Mouse (Mus musculus) brain, adult 2 months (tissue): ENCODE data around the gene Hsbp1.
"Not testable (repeated sequence)": the region's sequence is repeated elsewhere in the genome, so short reads cannot be mapped to it uniquely, and the experiment has no call there.

Experiments
- DNase-seq: peaks from one replicate; pipeline ENCODE4 v3.0.0; 2011; ENCODE audit warnings: low read depth, low spot score

The Hsbp1 gene

DNA sequence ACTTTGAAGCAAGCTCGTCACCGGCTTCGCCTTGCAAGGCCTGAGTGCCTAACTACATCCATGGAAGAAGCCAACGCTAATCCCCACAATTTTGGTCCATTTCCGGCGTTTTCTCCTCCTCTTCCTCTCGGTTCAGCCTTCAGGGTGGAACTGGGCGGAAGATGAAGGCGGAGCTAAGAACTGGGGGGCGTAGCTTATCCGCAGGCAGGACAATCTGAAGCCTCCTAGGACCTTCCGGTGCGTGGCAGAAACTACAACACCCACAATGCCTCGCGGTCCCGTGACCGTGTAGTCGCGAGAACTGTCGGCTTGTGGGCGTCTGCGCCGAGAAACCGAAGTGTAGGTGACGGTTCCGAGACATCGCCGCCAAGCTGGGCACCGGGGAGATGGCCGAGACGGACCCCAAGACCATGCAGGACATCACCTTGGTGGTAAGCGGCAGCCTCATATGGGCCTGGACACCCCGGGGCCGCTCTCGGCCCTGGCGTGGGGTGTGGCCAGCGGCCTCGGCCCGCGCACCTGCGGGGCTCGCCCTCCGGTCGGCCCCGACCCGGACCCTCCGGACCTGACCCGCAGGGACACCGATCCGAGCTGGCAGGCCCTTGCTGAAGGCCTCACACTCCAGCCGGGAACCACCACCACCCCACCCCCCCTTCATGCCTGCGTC is at the start of gene Hsbp1:
Gene Hsbp1, plus strand, starts transcription at position 299 of the 667 bp plus-strand sequence.
- peak; percentile 99 for DNase-seq

DNA sequence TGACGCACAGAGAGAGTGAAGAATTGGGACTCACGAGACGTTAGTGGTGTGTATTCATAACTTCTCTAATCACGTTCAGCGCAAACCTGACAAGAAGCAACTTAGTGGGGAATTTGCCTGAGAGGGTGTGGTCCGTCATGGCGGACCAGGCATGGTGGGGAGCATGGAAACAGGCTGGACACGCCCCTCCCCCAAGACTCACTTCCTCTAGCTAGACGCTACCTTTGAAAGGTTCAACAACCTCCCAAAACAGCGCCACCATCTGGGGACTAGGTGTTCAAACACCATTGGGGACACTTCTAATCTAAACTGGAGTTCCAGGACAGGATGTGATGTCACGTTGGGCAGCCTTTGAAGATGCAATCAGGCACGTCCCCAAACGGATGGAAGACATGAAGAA is 48.8 kb upstream of the Hsbp1 start:
- no peak for DNase-seq

DNA sequence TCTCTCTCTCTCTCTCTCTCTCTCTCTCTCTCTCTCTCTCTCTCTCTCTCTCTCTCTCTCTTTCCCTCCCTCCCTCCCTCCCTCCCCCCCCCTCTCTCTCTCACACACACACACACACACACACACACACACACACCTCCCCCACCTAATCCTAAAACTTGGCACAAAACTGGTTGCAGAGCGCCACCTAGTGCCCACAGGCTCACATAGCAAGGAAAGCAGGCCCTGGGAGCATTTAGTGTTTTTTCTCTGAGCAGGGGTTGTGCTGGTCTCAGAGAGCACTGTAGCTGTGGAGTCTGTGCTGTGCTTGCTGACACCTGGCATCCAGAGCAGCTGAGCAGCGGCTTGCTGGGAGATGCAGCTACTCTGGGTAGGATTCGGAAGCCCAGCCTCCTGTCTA is 46.5 kb upstream of the Hsbp1 start:
- DNase-seq: peak; percentile 62

DNA sequence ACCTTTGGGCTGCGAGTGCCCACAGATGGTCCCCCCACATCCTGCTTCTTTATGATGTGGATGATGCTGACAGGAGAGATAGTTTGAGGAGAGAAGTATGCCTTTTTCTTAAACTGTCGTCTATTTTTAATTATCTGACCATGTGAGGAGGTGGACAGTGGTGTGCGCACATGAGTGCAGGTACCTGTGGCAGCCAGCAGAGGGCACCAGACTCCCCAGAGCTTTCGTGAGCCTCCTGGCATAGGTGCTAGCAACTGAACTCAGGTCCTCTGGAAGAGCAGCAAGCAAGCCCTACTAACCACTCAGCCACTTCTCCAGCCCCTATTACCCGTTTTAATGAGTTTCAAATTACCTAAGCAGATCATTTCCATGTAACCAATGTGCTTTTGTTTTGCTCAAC is 44.0 kb upstream of the Hsbp1 start:
- DNase-seq: no peak

DNA sequence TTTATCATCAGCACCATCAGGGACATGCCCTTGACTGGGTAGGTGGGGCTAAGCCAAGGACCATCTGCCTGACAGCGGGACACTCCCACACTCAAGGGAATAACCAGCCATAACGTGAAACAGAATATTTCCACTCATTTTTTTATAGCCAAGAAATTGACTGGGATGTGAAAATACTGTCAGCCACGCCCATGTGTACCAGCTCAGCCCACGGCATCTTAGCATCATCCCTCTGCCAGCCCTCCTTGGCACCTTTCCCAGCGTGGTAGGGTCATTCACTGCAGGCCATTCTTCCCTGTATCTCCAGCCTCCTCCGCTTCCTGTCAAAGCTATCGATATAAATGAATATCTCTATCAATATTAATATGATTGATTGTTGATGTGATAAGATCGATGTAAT is 40.1 kb upstream of the Hsbp1 start:
- peak; percentile 23 for DNase-seq

DNA sequence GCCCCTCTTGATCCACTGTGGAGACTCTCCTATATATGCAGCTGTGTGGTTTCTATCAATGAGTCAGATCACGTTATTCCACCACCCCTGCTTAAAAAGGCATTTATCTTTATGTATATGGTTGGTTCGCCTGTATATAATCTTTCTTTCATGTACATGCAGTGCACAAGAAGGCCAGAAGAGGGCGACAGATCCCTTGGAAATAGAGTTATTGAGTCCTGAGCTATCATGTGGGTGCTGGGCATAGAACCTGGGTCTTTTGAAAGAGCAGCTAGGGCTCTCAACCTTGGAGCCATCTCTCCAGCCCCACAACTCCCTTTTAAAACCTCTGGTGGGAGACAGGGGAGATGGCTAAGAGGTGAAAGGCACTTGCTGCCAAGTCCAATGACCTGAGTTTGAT is 32.9 kb upstream of the Hsbp1 start:
- peak; percentile 9 for DNase-seq

DNA sequence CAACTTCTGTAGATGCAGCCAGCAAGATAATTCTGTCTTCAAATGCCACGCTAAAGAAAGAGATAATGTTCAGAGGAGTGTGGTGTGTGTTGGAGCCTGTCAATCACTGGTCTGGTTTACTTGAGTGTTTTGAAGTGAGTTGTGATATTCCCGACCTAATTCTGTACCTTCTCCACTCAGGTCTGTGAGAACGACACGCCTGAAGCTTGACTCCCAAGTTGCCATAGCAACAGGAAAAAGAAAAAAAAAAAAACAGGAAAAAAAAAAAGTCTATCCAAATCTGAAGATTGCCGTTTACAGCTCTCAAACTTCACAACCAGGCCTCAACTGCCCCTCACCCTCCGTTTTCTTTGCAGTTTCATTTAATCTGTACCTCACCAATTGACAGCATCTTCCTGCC is 21.1 kb upstream of the Hsbp1 start:
- peak; percentile 28 for DNase-seq

DNA sequence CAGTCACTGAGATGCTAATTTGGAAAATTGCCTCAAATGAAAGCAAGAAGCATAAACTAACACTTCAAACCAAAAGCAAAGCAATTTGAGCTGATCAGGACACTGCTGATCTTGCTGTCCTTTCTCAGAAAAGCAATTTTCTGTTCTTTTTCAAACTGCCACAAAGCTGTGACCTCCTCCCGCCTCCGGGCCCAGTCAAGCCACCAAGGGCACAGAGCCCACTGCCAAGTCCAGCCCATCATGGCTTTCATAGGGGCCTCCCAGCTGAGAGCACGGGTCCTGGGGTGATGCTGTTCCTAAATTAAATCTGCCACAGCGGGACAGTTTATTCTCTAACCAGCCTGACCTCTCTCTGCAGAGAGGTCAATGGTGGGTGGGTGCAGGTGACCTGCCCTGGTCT is 4.7 kb upstream of the Hsbp1 start:
- DNase-seq: peak; percentile 13

DNA sequence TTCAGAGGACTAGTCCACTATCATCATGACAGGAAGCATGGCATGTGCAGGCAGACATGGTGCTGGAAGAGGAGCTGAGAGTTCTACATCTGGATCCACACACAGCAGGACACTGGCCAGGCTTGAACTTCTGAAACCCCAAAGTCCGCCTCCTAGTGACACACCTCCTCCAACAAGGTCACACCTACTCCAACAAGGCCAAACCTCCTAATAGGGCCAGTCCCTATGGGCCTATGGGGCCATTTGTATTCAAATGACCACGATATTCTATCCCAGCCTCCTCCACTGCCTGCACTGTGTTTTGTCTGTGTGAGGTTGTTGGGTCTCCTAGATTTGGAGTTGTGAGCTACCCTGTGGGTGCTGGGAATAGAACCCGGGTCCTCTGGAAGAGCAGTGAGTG is 682 bp upstream of the Hsbp1 start:
- no peak for DNase-seq

DNA sequence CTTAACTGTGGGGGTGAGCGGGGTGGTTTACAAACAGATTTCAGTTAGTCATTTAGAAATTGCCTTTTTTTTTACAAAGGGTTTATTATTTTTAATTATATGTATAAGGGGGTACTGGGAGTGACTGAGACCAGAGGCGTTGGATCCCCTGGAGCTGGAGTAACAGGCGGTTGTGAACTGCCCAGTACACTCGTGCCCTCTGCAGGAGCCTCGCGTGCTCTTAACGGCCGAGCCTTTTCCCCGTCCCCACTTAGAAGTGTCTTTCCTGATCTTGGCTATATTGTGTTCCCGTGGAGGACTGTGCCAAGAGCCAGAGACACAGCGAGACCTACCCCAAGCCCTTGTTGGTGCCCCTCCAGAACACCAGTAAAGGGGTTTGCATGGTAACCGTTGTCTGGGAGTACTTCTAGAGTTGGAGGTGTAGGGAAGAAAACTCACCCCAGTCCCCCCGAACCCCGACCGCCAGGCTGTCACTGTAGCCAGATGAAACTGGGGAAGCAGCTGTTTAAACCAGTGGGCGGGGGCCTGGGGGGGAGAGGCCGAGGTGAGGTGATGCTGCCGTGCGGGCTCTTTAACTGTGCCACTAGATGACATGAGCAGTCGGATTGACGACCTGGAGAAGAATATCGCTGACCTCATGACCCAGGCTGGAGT is 868 bp downstream of the Hsbp1 start:
- no peak for DNase-seq

DNA sequence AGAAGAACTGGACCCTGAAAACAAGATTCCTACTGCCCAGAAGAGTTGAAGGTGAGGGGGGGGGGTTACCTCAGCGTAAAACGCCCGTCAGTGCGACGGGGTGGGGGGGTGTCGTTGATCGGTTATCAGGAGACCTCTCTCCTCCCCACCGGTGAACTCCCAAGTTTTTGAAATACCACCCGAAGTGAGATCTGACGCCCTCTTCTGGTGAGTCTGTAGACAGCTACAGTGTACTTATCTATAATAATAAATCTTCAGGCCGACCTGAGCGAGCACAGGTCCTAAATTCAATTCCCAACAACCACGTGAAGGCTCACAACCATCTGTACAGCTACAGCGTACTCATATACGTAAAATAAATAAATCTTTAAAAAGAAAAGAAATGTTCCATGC is 1.4 kb downstream of the Hsbp1 start:
- no peak for DNase-seq

DNA sequence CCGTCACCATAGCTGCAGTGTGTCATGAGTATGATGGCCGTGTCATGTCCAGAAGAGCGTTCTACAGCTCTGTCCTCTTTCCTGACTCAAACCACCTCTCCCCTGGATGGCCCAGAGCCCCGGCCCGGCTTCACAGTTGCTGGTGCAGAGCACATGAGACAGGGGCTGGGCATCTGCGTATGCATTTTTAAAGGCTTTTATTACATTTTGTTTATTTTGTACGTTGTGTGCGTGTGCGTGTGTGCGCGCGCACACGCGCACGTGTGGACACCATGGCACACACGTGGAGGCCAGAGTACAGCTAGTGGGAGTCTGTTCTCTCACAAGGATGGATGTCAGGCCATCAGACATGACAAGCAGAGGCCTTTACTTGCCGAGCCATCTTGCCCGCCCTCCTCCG is 7.4 kb downstream of the Hsbp1 start:
- no peak for DNase-seq

DNA sequence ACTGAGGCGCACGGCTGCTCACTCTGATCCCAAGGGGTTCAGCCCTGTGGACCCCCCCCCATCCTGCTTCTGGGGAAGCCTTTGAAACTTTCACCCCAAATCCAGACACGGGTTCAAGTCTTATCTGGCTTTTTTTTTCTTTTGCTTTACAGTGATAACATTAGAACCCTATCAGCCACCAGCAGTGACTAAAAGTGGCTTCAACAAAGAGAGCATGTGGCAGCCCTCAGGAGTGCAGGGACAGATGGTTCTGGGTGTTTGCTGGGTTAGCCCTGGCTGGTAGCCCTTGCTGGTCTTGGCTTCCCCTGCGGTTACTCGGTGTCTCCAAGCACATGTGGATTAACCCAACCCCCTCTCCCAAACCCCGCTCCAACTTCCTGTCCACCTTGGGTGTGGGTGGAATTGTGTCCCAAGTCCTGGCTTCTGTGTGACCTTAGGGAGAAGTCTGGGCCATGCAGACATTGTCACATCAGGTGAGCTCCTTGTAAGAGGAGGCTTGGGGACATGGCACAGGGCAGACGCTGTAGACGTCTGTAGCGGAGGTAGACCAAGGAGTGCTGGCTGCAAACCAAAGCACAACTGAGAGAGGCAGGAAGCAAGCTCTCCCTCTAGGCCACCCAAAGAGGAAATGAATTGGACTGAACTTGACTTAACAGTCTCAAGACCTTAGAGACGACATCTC is 8.8 kb downstream of the Hsbp1 start:
- DNase-seq: peak; percentile 40

DNA sequence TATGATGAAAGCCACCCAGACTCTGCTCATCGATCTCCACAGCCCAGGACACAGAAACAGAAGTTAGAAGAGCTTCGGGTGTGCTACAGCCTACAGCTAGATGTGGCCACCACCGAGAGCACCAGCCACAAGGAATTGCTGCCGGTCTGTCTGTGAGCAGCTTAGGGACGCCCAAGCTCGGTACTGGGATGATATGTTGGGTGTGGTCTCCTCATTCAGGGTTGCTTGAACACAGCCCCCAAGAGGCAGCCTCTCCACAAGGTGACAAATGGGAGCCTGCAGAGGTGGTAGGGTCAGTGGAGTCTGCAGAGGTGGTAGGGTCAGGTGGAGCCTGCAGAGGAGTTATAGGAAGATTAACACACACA is 9.4 kb downstream of the Hsbp1 start:
- DNase-seq: no peak

DNA sequence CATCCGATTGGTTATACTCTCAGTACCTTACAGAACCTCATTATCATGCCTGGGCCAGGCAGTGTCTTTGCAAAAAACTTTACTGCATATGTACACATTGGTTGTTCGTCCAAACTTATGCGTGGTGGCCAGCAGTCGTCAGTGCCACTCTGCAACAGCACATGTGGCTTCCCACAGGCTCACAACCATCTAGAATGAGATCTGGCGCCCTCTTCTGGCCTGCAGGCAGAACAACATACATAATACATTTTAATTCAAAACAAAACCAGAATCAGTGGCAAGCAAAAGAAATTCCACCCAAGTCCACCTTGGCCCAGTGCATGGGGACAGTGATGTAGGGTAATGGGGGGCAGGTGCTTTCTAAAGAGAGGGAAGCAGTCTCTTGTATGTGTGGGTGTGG is 12.3 kb downstream of the Hsbp1 start:
- peak; percentile 33 for DNase-seq

DNA sequence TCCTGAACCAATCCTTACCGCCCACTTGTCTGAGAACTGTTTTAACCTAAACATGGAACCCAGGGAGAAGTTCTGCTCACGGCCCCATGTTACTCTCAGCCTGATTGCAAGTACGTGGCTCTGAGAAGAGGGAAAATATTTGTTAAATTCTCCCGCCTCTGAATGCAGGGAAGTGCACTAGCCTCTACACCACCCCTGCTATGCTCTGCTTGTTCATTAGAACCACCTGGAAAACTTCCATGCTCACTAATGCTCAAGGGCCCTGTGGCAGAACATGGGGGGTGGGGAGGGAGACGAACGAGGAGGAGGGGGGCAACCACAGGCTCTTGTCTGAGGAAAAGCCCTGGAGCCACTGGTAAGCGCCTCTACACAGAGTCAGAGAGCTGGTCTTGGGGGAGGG is 13.9 kb downstream of the Hsbp1 start:
- DNase-seq: no peak

DNA sequence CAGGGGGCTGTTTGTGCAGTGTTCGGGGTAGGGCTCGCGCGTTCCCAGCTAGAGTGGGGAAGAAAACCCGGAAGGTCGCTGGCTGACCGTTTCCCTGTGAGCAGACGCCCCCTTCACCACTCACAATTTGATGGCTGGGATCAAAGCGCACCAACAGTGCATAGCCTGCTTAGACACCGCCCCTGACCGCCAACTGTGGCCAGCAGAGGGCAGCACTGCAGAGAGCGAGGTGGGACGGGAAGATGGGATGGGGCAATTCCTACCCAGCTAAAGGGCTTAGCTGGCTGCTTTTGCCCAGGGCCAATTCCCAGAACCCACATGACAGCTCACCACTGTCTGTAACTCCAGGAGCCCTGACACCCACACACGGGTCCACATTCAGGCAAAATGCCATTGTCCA is 14.5 kb downstream of the Hsbp1 start:
- no peak for DNase-seq

DNA sequence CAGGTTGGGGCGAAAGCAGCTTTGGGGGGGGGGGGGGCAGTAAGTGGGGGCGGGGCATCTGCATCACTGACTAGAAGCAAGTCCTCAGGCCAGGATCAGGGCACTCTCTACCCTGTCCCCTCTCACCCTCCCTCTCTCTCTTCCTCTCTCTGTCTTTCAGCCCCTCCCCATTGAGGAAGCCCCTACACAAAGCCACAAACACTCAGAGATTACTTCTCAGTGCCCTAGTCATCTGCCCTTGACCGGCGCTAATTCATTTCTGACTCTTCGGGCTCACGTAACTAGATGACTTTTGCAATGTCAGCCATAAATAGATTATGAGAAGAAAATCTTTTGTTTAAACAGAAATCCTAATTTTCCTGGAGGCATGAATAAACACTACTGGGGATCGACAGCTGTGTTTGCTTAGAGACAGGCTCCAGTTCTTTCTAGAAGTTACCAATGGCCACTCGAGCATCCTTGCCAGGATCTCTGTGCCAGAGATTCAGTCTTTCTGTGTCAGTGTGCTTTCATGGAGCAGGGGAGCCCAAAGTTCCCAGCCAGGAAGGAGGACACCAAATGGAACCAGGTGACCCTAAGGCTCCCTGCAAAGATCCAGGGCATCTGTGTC is 16.5 kb downstream of the Hsbp1 start:
- no peak for DNase-seq

DNA sequence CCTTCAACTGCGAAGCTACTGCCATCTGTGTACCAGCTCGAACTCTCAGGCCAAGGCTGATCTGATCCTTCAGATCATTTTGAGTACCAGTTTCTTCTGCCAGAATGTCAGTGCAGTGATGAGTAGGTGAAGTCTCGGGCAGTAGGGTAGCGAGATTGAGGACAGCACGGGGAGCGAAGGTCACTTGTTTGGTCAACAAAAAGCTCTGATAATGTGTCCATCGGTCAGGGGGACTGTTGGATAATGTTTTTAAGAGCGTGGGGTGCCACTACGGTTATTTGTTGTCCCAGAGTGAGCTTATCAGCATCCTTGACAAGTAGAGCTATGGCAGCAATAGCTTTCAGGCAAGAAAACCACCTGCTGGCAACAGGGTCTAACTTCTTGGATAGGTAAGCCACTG is 30.4 kb downstream of the Hsbp1 start:
- not testable (repeated sequence) for DNase-seq

DNA sequence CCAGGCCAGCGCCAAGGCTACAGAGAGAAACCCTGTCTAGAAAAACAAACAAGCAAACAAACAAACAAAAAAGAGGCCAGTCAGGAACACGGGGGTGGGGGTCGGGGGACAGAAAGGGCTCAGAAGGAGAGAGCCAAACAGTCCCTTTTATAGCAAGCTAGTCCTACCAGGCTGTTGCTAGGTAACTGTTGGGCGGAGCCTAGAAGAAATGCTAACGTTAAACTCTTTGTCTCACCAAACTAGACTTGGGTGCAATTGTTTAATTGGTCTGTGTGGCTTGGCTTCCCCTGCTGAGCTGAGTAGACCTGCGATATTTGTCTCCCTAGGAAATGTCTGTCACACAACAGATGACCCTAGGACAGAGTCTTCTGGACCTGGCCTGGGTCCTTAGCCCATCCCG is 34.2 kb downstream of the Hsbp1 start:
- no peak for DNase-seq

DNA sequence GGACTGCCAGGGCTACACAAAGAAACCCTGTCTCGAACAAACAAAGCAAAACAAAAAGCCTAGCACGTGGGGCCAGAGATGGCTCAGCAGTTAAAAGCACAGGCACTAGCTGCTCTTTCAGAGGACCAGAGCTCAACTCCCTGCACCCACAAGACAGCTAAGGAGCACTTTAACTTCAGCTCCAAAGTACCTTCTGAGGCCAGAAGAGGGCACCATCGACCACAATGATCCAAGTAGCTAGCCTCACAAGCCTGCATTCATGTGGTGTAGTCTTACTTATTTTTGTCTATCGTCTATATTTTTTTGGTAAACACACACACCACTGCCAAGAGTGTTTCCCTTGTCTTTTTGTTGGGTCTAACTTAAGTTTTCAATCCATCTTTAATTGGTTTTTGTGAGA is 36.3 kb downstream of the Hsbp1 start:
- DNase-seq: peak; percentile 77

DNA sequence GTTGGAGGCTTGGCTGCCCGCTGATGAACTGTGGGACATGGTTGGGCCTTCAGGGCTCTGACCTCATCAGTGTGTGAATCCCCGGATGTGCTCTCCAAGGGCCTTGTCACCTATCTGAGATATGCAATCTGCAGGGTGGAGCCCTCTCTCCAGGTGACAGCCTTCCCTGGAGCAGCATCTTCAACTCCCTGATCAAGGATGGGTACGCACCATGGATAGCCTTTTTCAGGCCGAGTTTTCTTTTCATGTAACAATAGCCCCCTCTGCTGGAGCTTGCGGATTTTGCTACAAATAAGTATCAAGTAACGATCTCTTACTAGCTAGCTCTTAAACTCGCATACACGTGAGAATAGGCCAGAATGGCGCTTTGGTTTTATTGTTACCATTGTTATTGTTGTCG is 40.2 kb downstream of the Hsbp1 start:
- peak; percentile 84 for DNase-seq

DNA sequence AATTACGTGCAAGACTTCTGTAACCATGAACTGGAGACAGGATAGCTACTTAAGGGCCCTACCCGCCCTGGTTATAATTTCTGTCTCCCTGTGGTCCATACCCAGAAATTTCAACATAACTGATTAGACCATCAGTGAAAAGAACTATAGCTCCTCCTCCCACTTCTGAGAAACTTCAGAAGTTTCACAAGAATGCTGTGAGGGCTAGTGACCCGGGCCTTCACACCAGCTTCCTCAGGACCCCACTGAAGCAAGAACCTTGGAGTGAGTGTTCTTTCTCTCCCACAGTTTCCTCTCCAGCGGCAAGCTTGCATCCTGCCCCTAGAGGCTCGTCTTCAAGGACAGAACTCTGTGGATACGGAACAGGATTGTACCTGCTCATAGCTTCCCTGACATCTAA is 41.6 kb downstream of the Hsbp1 start:
- no peak for DNase-seq
